Mouse (Mus musculus): Measurements from ENCODE around the gene Foxp1. TPM values are rescaled to one million over a fixed set of nuclear protein-coding genes. Genes with fewer than 3 reads are reported as not detected.

Gene Foxp1
- polyA plus RNA-seq, 1 experiment = 129 TPM

- no peak for DNase-seq
- H3K27me3 ChIP-seq (ENCODE audit: control insufficient read depth, insufficient read depth, low read length) = no peaks in the 10 kb centered on the region
- no peak overlapping the region for H3K27ac ChIP-seq (ENCODE audit: control insufficient read depth, insufficient read depth, low read length)
- H3K36me3 ChIP-seq (ENCODE audit: control insufficient read depth, insufficient read depth, low read length) = no peaks in the 10 kb centered on the region
- H3K4me3 ChIP-seq (ENCODE audit: control insufficient read depth, insufficient read depth, low read length) = no peak overlapping the region
- no peak for TF ChIP-seq CTCF (IDR thresholded peaks at IDR 0.05; ENCODE audit: borderline replicate concordance, control insufficient read depth, extremely low read depth, insufficient read depth, low read length, poor library complexity)
- TF ChIP-seq POLR2A (IDR thresholded peaks at IDR 0.05; ENCODE audit: control insufficient read depth, extremely low read depth, insufficient read depth, low read length, poor library complexity) = no peak
- H3K4me1 ChIP-seq (replicated peaks; ENCODE audit: control insufficient read depth, insufficient read depth, low read length) = peaks cover 5% of the 10 kb centered on the region; the same call in 1 of the 2 replicates
- WGBS = 63% methylated on average over 7 of the region's 7 CpGs
Measured at GRCm38 (mm10) chr6:99217155-99217554, 305.4 kb downstream of the Foxp1 start.

DNA sequence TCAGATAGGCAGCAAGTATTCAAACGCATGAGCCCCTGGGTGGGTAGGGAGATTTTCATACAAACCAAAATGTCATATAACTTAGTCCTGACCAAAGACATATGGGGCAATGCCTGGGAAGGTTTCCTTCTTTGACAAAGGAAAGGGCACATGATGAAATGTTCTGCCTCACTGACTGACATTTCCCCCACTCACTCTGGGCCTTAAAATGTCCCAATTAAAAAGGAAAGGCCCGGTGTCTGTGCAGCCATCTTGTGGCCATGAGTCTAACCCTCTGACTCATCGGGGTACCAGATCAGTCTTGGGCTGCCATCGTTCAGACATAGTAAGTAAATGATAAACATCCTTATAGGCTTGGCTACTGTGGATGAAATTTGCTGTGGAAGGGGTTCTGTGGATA is 310.1 kb downstream of the Foxp1 start:
- Histone ChIP-seq H3K4me1 (replicated peaks; ENCODE audit: control insufficient read depth, insufficient read depth, low read length) (peaks cover 5% of the 10 kb centered on the region; the same call in 1 of the 2 replicates), H3K4me3 (ENCODE audit: control insufficient read depth, insufficient read depth, low read length) (no peak overlapping the region), H3K27me3 (ENCODE audit: control insufficient read depth, insufficient read depth, low read length) (no peaks in the 10 kb centered on the region), H3K27ac (ENCODE audit: control insufficient read depth, insufficient read depth, low read length) (no peak overlapping the region), H3K36me3 (ENCODE audit: control insufficient read depth, insufficient read depth, low read length) (no peaks in the 10 kb centered on the region)
- WGBS = 94% methylated on average over 4 of the region's 4 CpGs
- DNase-seq = no peak
- TF ChIP-seq CTCF (IDR thresholded peaks at IDR 0.05; ENCODE audit: borderline replicate concordance, control insufficient read depth, extremely low read depth, insufficient read depth, low read length, poor library complexity) (no peak), POLR2A (IDR thresholded peaks at IDR 0.05; ENCODE audit: control insufficient read depth, extremely low read depth, insufficient read depth, low read length, poor library complexity) (no peak)

DNA sequence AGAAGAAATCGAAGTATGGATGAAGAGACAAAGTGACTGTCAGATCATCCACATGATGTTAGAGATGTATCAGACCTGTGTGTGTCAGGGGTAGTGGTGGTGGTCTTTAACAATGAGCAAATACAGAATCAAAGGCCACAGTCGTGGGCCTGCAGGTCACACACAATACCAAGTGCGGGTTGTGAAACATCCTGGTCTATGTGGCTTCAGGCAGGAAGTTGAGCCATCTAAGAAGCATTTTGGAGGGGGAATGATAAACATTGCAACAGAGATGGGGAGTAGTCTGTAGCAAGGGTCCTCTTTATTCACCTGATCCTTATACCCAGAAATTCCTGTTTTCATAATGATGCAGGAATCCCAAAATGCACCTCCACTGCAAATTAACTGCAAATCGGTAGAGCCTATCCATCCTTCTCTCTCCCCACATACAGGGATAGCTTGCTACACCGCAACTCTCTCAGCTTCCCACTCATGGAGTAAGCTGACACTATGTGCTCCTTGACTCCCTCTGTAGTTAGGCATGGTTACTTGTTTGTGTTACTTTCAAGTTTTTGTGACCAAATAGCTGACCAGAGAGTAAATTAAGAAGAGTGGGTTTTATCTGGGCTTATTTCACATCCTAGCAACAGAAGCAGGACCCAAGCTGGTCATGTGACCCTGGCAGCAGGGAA is 310.7 kb downstream of the Foxp1 start:
- WGBS = 80% methylated on average over 5 of the region's 5 CpGs
- no peak overlapping the region for H3K27ac ChIP-seq (ENCODE audit: control insufficient read depth, insufficient read depth, low read length)
- H3K4me1 ChIP-seq (replicated peaks; ENCODE audit: control insufficient read depth, insufficient read depth, low read length) = no peaks in the 10 kb centered on the region
- no peak overlapping the region for H3K4me3 ChIP-seq (ENCODE audit: control insufficient read depth, insufficient read depth, low read length)
- no peak for TF ChIP-seq POLR2A (IDR thresholded peaks at IDR 0.05; ENCODE audit: control insufficient read depth, extremely low read depth, insufficient read depth, low read length, poor library complexity)
- TF ChIP-seq CTCF (IDR thresholded peaks at IDR 0.05; ENCODE audit: borderline replicate concordance, control insufficient read depth, extremely low read depth, insufficient read depth, low read length, poor library complexity) = no peak
- H3K36me3 ChIP-seq (ENCODE audit: control insufficient read depth, insufficient read depth, low read length) = no peaks in the 10 kb centered on the region
- DNase-seq = no peak
- H3K27me3 ChIP-seq (ENCODE audit: control insufficient read depth, insufficient read depth, low read length) = no peaks in the 10 kb centered on the region

GRCm38 (mm10) chr6:99210161-99210560 is 312.4 kb downstream of the Foxp1 start:
- Histone ChIP-seq H3K4me1 (replicated peaks; ENCODE audit: control insufficient read depth, insufficient read depth, low read length) (no peaks in the 10 kb centered on the region), H3K4me3 (ENCODE audit: control insufficient read depth, insufficient read depth, low read length) (no peak overlapping the region), H3K27ac (ENCODE audit: control insufficient read depth, insufficient read depth, low read length) (no peak overlapping the region), H3K27me3 (ENCODE audit: control insufficient read depth, insufficient read depth, low read length) (no peaks in the 10 kb centered on the region), H3K36me3 (ENCODE audit: control insufficient read depth, insufficient read depth, low read length) (no peaks in the 10 kb centered on the region)
- DNase-seq = no peak
- WGBS = 92% methylated on average over 7 of the region's 7 CpGs
- TF ChIP-seq POLR2A (IDR thresholded peaks at IDR 0.05; ENCODE audit: control insufficient read depth, extremely low read depth, insufficient read depth, low read length, poor library complexity) (no peak), CTCF (IDR thresholded peaks at IDR 0.05; ENCODE audit: borderline replicate concordance, control insufficient read depth, extremely low read depth, insufficient read depth, low read length, poor library complexity) (no peak)

DNA sequence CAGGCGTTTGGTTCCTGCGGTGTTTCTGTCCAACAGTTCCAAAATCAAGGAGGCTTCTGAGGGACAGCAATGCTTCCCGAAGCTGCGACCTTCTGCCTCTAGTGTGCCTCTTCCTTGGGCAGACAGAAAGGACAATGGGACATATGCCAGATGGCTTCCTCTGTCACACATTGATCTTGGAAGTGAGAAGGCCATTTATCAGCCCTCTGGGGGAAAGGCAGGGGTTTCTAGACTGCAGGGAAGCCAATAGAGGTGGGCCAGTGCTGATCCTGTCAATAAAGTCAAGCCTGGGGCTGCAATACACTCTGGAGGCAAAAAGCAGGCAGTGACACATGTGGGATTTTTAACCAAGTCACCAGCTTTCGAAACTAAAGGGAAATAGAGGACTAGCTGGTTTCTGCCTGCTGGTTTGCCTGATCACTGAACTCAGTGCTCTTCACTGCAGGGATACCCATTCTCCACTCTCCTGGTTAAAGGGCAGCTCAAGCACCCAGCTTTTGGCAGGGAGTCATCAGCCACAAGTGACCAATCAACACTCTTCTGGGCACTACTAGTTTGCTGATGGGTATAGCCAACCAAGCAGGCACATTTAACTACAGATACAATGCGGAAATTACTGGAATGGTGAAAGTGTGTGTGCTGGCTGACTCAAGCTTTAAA is 315.2 kb downstream of the Foxp1 start:
- no peaks in the 10 kb centered on the region for H3K27me3 ChIP-seq (ENCODE audit: control insufficient read depth, insufficient read depth, low read length)
- no peak for TF ChIP-seq POLR2A (IDR thresholded peaks at IDR 0.05; ENCODE audit: control insufficient read depth, extremely low read depth, insufficient read depth, low read length, poor library complexity)
- no peak for TF ChIP-seq CTCF (IDR thresholded peaks at IDR 0.05; ENCODE audit: borderline replicate concordance, control insufficient read depth, extremely low read depth, insufficient read depth, low read length, poor library complexity)
- no peaks in the 10 kb centered on the region for H3K36me3 ChIP-seq (ENCODE audit: control insufficient read depth, insufficient read depth, low read length)
- WGBS = 96% methylated on average over 6 of the region's 6 CpGs
- no peak overlapping the region for H3K4me3 ChIP-seq (ENCODE audit: control insufficient read depth, insufficient read depth, low read length)
- no peak for DNase-seq
- H3K27ac ChIP-seq (ENCODE audit: control insufficient read depth, insufficient read depth, low read length) = no peak overlapping the region
- no peaks in the 10 kb centered on the region for H3K4me1 ChIP-seq (replicated peaks; ENCODE audit: control insufficient read depth, insufficient read depth, low read length)

DNA sequence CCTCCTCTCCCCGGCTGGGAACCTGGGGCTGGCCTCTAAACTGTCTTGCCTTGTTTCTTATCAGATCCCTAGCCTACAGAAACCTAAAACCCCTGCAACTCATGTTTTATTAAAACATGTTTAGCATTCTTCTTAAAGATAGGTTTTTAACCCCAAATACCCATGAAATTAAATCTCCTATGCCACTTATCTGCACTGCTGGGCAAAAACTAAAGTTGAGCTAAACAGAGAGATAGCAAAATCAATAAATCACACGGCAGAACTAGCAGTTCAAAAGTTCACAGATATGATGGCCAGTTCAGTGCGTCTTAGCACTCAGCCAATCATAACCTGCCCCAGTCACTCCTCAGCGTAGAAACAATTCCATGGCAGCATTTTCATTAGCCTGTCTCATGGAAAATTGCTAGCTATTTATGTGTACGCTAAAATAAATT is 316.1 kb downstream of the Foxp1 start:
- Histone ChIP-seq H3K4me1 (replicated peaks; ENCODE audit: control insufficient read depth, insufficient read depth, low read length) (no peaks in the 10 kb centered on the region), H3K4me3 (ENCODE audit: control insufficient read depth, insufficient read depth, low read length) (no peak overlapping the region), H3K36me3 (ENCODE audit: control insufficient read depth, insufficient read depth, low read length) (no peaks in the 10 kb centered on the region), H3K27me3 (ENCODE audit: control insufficient read depth, insufficient read depth, low read length) (no peaks in the 10 kb centered on the region), H3K27ac (ENCODE audit: control insufficient read depth, insufficient read depth, low read length) (no peak overlapping the region)
- TF ChIP-seq CTCF (IDR thresholded peaks at IDR 0.05; ENCODE audit: borderline replicate concordance, control insufficient read depth, extremely low read depth, insufficient read depth, low read length, poor library complexity) = no peak
- no peak for TF ChIP-seq POLR2A (IDR thresholded peaks at IDR 0.05; ENCODE audit: control insufficient read depth, extremely low read depth, insufficient read depth, low read length, poor library complexity)
- 79% methylated on average over 5 of the region's 5 CpGs for WGBS
- DNase-seq = no peak
